Mouse (Mus musculus): ENCODE data around the gene Il6st.
"Not testable (repeated sequence)": the region's sequence is repeated elsewhere in the genome, so short reads cannot be mapped to it uniquely, and the experiment has no call there.

The Il6st gene

GRCm38 (mm10) chr13:112463868-112464625 lies at the start of gene Il6st:
Gene Il6st, plus strand, starts transcription at chr13:112464070.
- peak; percentile 98 for DNase-seq

- DNase-seq, result no peak
These were observed 48.0 kb upstream of the Il6st start for GRCm38 (mm10) chr13:112415896-112416295.

- no peak for DNase-seq
These were observed 47.3 kb upstream of the Il6st start for GRCm38 (mm10) chr13:112416410-112417162.

GRCm38 (mm10) chr13:112417163-112417523 lies 46.7 kb upstream of the Il6st start:
- DNase-seq, result no peak

GRCm38 (mm10) chr13:112417861-112418423 lies 45.9 kb upstream of the Il6st start:
- no peak for DNase-seq

GRCm38 (mm10) chr13:112418595-112418994 lies 45.3 kb upstream of the Il6st start:
- DNase-seq, result no peak

GRCm38 (mm10) chr13:112424212-112424611 lies 39.7 kb upstream of the Il6st start:
- no peak for DNase-seq

GRCm38 (mm10) chr13:112424635-112425034 lies 39.2 kb upstream of the Il6st start:
- no peak for DNase-seq

- DNase-seq, result no peak
These were observed 38.7 kb upstream of the Il6st start for GRCm38 (mm10) chr13:112425181-112425654.

GRCm38 (mm10) chr13:112426265-112427135 lies 37.4 kb upstream of the Il6st start:
- no peak for DNase-seq

- not testable (repeated sequence) for DNase-seq
These were observed 36.8 kb upstream of the Il6st start for GRCm38 (mm10) chr13:112427136-112427470.

- peak; percentile 55 for DNase-seq
These were observed 36.3 kb upstream of the Il6st start for GRCm38 (mm10) chr13:112427521-112427920.

- peak; percentile 53 for DNase-seq
These were observed 30.6 kb upstream of the Il6st start for GRCm38 (mm10) chr13:112433271-112433670.

- DNase-seq, result peak; percentile 38
These were observed 28.4 kb upstream of the Il6st start for GRCm38 (mm10) chr13:112435241-112436075.

- no peak for DNase-seq
These were observed 27.6 kb upstream of the Il6st start for GRCm38 (mm10) chr13:112436288-112436687.

- peak; percentile 30 for DNase-seq
These were observed 25.6 kb upstream of the Il6st start for GRCm38 (mm10) chr13:112438001-112438868.

- peak; percentile 46 for DNase-seq
These were observed 24.6 kb upstream of the Il6st start for GRCm38 (mm10) chr13:112439105-112439818.

GRCm38 (mm10) chr13:112439917-112440361 lies 23.9 kb upstream of the Il6st start:
- DNase-seq, result peak; percentile 88

GRCm38 (mm10) chr13:112440668-112441067 lies 23.2 kb upstream of the Il6st start:
- no peak for DNase-seq
